Mouse (Mus musculus): ENCODE data around the gene Prps2.
"Not testable (repeated sequence)": the region's sequence is repeated elsewhere in the genome, so short reads cannot be mapped to it uniquely, and the experiment has no call there.

Prps2 gene

GRCm38 (mm10) chrX:167382047-167382853 is at the start of gene Prps2:
Gene Prps2, minus strand, starts transcription at chrX:167382749.
- DNase-seq = peak; percentile 3

GRCm38 (mm10) chrX:167417654-167418053 is 35.1 kb upstream of the Prps2 start:
- DNase-seq = no peak

- DNase-seq = no peak
Measured at GRCm38 (mm10) chrX:167394940-167395339, 12.4 kb upstream of the Prps2 start.

GRCm38 (mm10) chrX:167386647-167387046 is 4.1 kb upstream of the Prps2 start:
- DNase-seq = no peak

DNA sequence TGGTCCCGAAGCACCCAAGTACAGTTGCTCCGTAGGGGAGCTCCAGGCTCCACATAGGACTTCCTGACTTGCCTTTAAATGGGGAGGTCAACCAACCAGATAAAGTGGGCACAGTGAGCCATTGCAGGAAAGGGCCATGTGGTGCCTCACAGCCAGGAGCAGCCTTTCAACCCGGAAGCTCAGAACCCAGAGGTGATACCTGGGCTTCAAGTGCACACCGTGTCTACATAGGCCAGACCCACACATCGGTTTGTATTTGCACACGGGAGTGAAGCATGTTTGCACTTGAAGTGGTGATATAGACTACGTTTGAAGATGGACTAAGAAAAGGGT is 271 bp upstream of the Prps2 start:
- DNase-seq = no peak

DNA sequence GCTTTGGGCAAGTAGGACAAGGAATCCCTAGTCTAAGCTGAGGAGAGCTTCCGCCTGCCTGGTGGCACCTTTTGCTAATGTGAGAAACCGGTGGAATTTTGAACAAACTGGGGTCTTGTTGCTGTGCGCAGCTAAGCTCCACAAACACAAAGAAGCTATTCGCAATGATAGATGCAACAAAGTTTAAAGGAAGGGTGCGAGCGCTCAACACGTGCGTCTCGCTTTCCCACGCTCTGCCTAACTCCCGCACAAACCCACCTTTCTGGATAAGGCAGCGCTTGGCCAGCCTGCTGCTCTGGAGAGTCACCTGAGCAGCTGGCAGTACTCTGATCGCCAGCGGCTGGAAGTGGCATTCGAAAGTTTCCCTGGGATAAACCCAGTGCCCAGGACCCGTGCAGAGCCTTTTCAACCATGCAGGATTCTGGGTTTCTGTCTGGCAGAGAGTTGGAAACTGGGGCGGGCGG is 934 bp downstream of the Prps2 start:
- no peak for DNase-seq

GRCm38 (mm10) chrX:167380073-167380472 is 2.5 kb downstream of the Prps2 start:
- no peak for DNase-seq

- DNase-seq = not testable (repeated sequence)
Measured at GRCm38 (mm10) chrX:167361231-167361630, 21.3 kb downstream of the Prps2 start.

GRCm38 (mm10) chrX:167359704-167360103 is 22.8 kb downstream of the Prps2 start:
- no peak for DNase-seq

DNA sequence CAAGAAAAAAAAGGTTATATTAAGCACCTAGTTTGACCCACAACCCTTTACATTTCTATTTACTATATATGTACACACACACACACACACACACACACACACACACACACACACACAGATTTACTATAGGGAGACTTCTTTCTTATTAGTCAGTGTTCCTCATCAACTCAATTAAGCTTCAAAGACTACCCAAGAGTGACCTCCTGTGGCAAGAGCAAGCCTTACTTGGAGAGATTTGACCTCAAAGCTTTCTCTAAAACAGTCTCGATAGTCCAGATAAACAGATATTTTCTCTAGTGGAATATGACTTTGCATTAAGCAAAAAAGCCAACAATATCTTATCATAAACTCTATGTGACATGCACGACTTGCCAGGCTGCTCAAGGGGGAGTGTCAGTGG is 25.1 kb downstream of the Prps2 start:
- DNase-seq = no peak

DNA sequence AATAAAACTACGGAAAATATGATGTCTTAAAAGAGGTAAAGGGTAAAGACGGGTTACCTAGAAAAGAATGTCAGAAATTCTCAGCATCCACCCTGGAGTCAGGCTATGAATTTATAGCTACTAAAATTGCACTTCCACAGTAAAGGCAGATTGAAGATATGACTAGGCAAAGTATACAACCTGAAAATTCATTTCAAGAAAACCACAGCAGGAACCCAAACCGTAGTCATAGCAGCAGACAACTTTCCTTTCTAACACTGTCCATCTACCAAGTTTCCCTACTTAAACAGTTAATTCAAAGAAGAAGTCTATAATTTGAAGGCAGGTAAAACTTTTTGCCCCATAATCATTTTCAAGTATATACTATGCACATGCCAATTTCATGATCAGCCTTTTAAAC is 26.6 kb downstream of the Prps2 start:
- DNase-seq = no peak

- no peak for DNase-seq
Measured at GRCm38 (mm10) chrX:167353617-167354016, 28.9 kb downstream of the Prps2 start.

- no peak for DNase-seq
Measured at GRCm38 (mm10) chrX:167346440-167346839, 36.1 kb downstream of the Prps2 start.

- no peak for DNase-seq
Measured at GRCm38 (mm10) chrX:167344356-167344755, 38.2 kb downstream of the Prps2 start.

GRCm38 (mm10) chrX:167341811-167342210 is 40.7 kb downstream of the Prps2 start:
- DNase-seq = no peak

DNA sequence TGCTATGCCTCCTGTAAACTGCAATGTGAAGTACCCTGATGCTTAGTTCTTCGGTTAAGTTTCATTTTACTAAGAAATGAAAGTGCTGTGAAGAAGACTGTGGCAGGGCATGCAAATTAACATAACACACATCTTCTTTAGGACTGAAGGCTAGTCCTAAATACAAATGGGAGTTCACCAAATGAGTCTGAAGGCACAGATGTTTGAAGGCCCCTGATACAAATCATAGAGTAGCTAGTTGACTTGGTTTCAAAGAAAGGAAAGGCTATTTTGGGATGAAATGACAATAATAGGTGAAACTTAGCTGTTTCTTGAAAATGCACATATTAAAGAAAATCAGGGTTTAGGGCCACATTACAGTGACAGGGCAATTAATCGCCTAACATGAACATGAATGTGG is 42.4 kb downstream of the Prps2 start:
- DNase-seq = no peak

DNA sequence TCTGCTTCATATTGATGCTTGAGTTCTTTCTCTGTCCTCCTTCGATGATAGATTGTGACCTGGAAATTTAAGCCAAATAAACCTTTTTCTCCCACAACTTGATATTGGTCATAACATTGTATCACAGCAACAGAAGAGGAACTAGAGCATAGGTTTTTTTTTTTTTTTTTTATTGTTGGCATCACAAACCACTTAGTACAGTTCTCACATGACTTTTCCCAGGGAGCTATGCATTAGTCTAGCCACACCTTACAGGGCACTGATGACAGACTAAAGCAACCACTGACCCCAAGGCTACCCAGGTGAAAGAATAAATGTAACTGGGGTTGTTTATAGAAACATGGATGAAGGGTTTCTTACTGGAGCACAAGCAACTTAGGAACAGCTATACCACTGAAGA is 44.6 kb downstream of the Prps2 start:
- DNase-seq = no peak

DNA sequence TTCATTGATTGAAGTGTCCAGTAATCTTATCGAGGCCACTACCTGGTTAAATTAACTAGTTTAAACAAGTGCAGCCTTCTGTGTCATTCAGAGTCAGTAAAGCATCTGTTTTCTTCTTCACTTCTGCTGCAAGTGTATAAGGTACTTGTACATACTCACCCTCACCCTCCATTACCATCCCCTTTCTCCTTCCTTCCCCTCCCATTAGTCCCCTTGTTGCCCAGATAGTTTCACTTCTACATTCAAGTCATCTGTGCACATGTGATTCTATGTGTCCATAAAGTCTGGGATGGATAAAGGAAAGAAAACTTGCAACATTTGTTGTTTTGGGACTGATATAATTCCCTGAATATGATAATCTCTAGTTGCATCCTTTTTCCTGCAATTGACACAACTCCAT is 48.0 kb downstream of the Prps2 start:
- no peak for DNase-seq

GRCm38 (mm10) chrX:167332607-167333006 is 49.9 kb downstream of the Prps2 start:
- DNase-seq = no peak

GRCm38 (mm10) chrX:167330993-167331392 is 51.6 kb downstream of the Prps2 start:
- no peak for DNase-seq

DNA sequence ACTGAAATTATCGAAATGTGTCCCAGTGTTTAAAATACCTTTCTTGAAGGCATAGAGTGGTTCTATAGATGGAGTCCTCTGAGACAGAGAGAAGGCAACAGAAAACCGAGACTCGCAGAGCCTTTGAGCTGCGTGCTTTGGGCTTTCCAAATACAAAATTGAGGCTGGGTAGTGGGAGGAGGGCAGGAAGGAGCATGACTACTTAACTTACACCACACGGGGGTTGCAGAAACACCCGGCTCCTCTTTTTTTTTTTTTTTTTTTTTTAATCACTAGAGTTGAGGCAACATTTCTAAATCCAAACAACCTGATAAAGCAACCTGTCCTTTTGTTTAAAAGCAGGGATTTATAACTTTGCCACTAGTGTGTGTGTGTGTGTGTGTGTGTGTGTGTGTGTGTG is 52.1 kb downstream of the Prps2 start, which contains the start of gene Tlr7:
Tlr7 (minus strand) TSS at position 160 of the 400 bp plus-strand sequence.
- no peak for DNase-seq

DNA sequence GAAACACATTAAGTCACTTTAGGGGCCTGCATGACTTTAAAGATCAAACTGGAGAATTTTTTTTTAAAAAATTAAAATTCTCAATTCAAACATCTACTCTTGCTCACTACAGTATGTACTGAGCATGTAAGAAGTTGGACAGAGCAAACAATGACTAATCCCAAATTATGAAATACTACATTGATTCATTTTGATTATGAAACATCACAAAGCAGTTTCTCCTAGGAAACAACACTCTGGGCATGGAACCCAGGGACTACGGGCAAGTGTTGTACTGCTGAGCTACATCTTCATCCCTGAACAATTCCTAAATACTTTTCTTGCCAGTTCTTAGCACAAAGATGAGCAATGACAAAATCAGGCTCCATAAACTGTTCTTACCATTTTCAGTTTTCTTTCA is 52.9 kb downstream of the Prps2 start:
- no peak for DNase-seq

DNA sequence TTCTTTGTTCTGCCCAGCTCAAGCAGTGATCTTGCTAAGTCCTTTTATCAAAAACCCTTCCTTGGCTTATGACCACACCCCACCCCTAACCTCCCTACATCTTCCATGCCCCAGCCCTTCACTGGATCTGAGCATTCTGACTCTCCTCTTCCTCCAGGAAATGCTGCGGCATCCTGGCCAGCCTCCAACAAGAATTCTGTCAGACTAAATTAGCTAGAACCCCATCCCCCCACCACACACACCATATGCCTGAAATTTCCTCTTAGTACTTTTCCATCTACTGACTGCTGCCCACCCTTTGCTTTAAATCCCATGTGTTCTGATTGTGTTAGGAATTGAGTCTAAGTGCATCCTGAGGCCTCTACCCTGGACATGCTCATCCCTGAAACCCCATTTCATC is 53.5 kb downstream of the Prps2 start:
- no peak for DNase-seq

- no peak for DNase-seq
Measured at GRCm38 (mm10) chrX:167328519-167328918, 54.0 kb downstream of the Prps2 start.

DNA sequence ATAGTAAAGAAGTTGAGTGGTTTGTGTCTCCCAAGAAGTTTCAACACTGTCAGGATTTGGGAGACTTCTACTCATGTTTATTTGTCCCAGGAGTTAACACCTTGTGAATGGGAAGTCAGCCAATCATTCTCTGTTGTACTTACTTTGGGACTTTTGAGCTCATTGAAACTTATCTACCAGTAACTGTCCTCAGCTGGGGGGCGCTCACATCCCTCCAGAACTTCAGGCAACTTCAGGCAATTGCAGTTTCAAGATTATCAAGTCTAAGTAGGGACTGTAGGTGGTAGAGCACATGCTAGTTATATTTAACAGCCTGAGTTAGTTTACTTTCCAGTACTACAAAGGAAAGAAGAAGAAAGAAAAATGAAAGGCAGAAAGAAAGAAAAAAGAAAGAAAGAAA is 58.8 kb downstream of the Prps2 start:
- DNase-seq = no peak
